Mouse (Mus musculus) lung, embryonic 14.5 days (tissue): ENCODE measurements at regions not wholly inside any gene's neighbourhood (a gene's known extent, or its start where the extent isn't known, plus 50 kb on each side); places are given as distances from the start of the nearest gene placed in this dataset.

Experiments
- ATAC-seq: fragments of 200-750 bp; cut with Nextera tagmentation; 2 replicates; pipeline ENCODE4 v1.8.0; 2017; ENCODE audit warnings: mild to moderate bottlenecking, moderate TSS enrichment, moderate library complexity; ENCODE audit not compliant: insufficient read depth
- DNase-seq: peaks from one replicate; pipeline ENCODE4 v3.0.0-alpha.2; 2015
- H3K27ac ChIP-seq: fragments of 300-500 bp; sonication (generic); 2 replicates; pipeline ENCODE4 v1.5.1; 2014; ENCODE audit warnings: low read depth, mild to moderate bottlenecking, moderate library complexity
- H3K27me3 ChIP-seq: fragments of 300-500 bp; sonication (generic); 2 replicates; pipeline ENCODE4 v1.6.1; 2014; ENCODE audit warnings: low read length, control low read depth; ENCODE audit not compliant: insufficient read depth
- H3K36me3 ChIP-seq: fragments of 300-500 bp; sonication (generic); 2 replicates; pipeline ENCODE4 v1.6.1; 2014; ENCODE audit warnings: control low read depth; ENCODE audit not compliant: insufficient read depth
- H3K4me1 ChIP-seq: fragments of 300-500 bp; sonication (generic); 2 replicates; pipeline ENCODE4 v1.6.1; 2014; ENCODE audit warnings: antibody characterized with exemption, control low read depth; ENCODE audit not compliant: insufficient read depth
- H3K4me2 ChIP-seq: fragments of 300-500 bp; sonication (generic); 2 replicates; pipeline ENCODE4 v1.6.1; 2014; ENCODE audit warnings: mild to moderate bottlenecking
- H3K4me3 ChIP-seq: fragments of 300-500 bp; sonication (generic); 2 replicates; pipeline ENCODE4 v1.5.1; 2014; ENCODE audit warnings: low read depth, low read length
- H3K9ac ChIP-seq: fragments of 300-500 bp; sonication (generic); 2 replicates; pipeline ENCODE4 v1.6.1; 2014
- H3K9me3 ChIP-seq: fragments of 300-500 bp; sonication (generic); 2 replicates; pipeline ENCODE4 v1.6.1; 2016; ENCODE audit warnings: low read depth, low read length, control low read depth
- CTCF ChIP-seq: IDR thresholded peaks from 2 replicates; pipeline ENCODE4 v1.5.1; 2016; ENCODE audit warnings: antibody characterized with exemption, low read depth
- WGBS: fragments of 180-500 bp; shearing (Covaris S2); extraction: QIAGEN DNeasy Blood & Tissue Kit; methylation state at CpG from one replicate; pipeline ENCODE4 v1.1.7; 2014; 5-methylcytosine and 5-hydroxymethylcytosine counted together

DNA sequence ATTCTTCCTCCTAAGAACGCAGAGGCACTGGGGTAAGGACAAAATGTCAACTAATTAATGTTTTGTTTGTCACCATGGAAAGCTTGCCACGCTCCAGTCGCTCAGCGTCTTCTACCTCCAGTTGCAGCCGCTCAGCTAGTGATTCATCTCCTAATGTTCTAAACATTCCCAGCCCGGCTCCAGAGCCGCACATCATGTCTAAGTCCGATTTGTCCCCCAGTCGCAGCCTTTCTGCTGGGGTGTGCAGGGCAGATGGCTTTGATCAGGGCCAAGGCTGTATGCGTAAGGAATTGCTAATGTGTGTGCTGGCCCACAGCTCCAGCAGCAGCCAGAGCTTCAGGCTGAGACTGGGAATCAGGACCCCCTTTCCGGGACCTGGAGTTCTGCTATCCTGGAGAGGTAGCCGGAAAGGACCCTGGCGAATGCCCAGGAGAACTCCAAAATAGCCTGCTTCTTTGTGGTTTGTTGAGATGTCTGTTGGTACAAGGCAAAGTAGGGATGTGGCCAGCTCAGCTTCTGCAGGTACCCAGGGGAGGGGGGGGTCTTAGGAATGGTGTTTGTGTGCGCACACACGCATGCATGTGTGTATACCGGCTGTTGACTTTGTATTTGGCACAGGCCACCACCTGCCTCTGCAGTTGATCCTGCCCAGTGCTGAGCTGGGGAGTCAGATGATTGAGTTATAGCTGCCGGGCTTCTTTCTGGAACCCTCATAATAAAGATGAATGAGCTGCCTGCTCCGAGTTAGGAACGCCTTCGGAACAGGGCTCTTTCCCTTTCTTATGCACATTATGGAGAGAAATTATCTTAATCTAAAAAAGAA, 143.0 kb upstream of the Kcng1 start:
- WGBS = 50% methylated on average over 20 of the region's 20 CpGs
- no peak for TF ChIP-seq CTCF
- no peaks in the 10 kb centered on the region for H3K27me3 ChIP-seq
- no peaks in the 10 kb centered on the region for H3K9me3 ChIP-seq
- no peaks in the 10 kb centered on the region for H3K4me1 ChIP-seq
- H3K9ac ChIP-seq = no peak overlapping the region
- ATAC-seq (no peak), DNase-seq (no peak)
- no peak overlapping the region for H3K4me2 ChIP-seq
- H3K27ac ChIP-seq = no peak overlapping the region
- no peak overlapping the region for H3K4me3 ChIP-seq
- H3K36me3 ChIP-seq = no peaks in the 10 kb centered on the region

GRCm38 (mm10) chr2:168423551-168423950, 142.0 kb upstream of the Kcng1 start:
- 61% methylated on average over 6 of the region's 6 CpGs for WGBS
- no peak overlapping the region for H3K27ac ChIP-seq
- H3K4me2 ChIP-seq = no peak overlapping the region
- ATAC-seq (no peak), DNase-seq (peak; percentile 69)
- H3K4me3 ChIP-seq = no peak overlapping the region
- H3K4me1 ChIP-seq = no peaks in the 10 kb centered on the region
- H3K9ac ChIP-seq = no peak overlapping the region
- H3K27me3 ChIP-seq = no peaks in the 10 kb centered on the region
- peak; percentile 40 for TF ChIP-seq CTCF
- no peaks in the 10 kb centered on the region for H3K9me3 ChIP-seq
- H3K36me3 ChIP-seq = no peaks in the 10 kb centered on the region

DNA sequence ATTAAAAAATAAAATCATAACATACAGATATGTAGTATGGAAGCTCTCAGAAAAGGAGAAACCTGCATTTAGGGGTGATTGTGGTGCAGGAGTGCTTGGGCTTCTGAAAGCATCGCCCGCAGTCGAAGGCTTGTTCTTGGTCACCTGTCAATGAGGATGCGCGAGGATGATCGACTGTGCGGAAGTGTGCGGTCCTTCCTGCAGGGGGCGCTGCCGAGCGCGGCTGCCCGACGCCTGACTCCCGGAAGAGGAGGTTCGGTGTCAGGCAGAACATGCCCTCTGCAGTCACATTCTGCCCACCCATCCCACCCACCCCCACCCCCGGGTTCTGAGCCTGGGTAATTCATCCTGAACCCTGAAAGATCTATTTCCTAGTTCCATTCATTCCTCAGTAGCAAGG, 133.6 kb upstream of the Kcng1 start:
- no peak overlapping the region for H3K4me2 ChIP-seq
- no peaks in the 10 kb centered on the region for H3K36me3 ChIP-seq
- no peak for DNase-seq
- no peaks in the 10 kb centered on the region for H3K27me3 ChIP-seq
- no peak overlapping the region for H3K27ac ChIP-seq
- no peak overlapping the region for H3K9ac ChIP-seq
- WGBS = 36% methylated on average over 11 of the region's 17 CpGs
- peak; percentile 63 for TF ChIP-seq CTCF
- no peaks in the 10 kb centered on the region for H3K4me1 ChIP-seq
- ATAC-seq = no peak
- no peak overlapping the region for H3K4me3 ChIP-seq
- no peaks in the 10 kb centered on the region for H3K9me3 ChIP-seq

- Histone ChIP-seq H3K4me1 (no peaks in the 10 kb centered on the region), H3K9ac (no peak overlapping the region), H3K27ac (no peak overlapping the region), H3K4me2 (no peak overlapping the region), H3K36me3 (no peaks in the 10 kb centered on the region), H3K9me3 (no peaks in the 10 kb centered on the region), H3K27me3 (no peaks in the 10 kb centered on the region), H3K4me3 (no peak overlapping the region)
- 81% methylated on average over 18 of the region's 18 CpGs for WGBS
- TF ChIP-seq CTCF = no peak
- ATAC-seq = no peak
- no peak for DNase-seq
Observed at GRCm38 (mm10) chr2:168414110-168414872, 132.8 kb upstream of the Kcng1 start.

GRCm38 (mm10) chr2:168412853-168413252, 131.3 kb upstream of the Kcng1 start:
- WGBS = 42% methylated on average over 6 of the region's 6 CpGs
- peak; percentile 37 for DNase-seq
- no peak for ATAC-seq
- TF ChIP-seq CTCF = peak; percentile 63
- no peak overlapping the region for H3K9ac ChIP-seq
- H3K9me3 ChIP-seq = no peaks in the 10 kb centered on the region
- H3K27ac ChIP-seq = no peak overlapping the region
- no peak overlapping the region for H3K4me3 ChIP-seq
- no peaks in the 10 kb centered on the region for H3K27me3 ChIP-seq
- H3K4me1 ChIP-seq = no peaks in the 10 kb centered on the region
- no peak overlapping the region for H3K4me2 ChIP-seq
- no peaks in the 10 kb centered on the region for H3K36me3 ChIP-seq

GRCm38 (mm10) chr2:168402782-168403513, 121.4 kb upstream of the Kcng1 start:
- H3K27ac ChIP-seq = no peak overlapping the region
- H3K36me3 ChIP-seq = no peaks in the 10 kb centered on the region
- H3K9me3 ChIP-seq = no peaks in the 10 kb centered on the region
- H3K4me3 ChIP-seq = no peak overlapping the region
- H3K4me2 ChIP-seq = no peak overlapping the region
- no peak for DNase-seq
- H3K27me3 ChIP-seq = no peaks in the 10 kb centered on the region
- no peak for ATAC-seq
- TF ChIP-seq CTCF = no peak
- H3K9ac ChIP-seq = no peak overlapping the region
- no peaks in the 10 kb centered on the region for H3K4me1 ChIP-seq
- 60% methylated on average over 16 of the region's 16 CpGs for WGBS
